Mouse (Mus musculus): ENCODE measurements at regions not wholly inside any gene's neighbourhood (a gene's known extent, or its start where the extent isn't known, plus 50 kb on each side); places are given as distances from the start of the nearest gene placed in this dataset.

- Histone ChIP-seq H3K27me3 (ENCODE audit: control insufficient read depth) (no peaks in the 10 kb centered on the region), H3K4me3 (replicated peaks) (no peak overlapping the region), H3K9me3 (ENCODE audit: control insufficient read depth, low read length) (peaks cover 50% of the 10 kb centered on the region), H3K4me1 (ENCODE audit: control insufficient read depth) (no peaks in the 10 kb centered on the region), H3K36me3 (ENCODE audit: control insufficient read depth) (no peaks in the 10 kb centered on the region)
- TF ChIP-seq GATA1 (IDR thresholded peaks at IDR 0.05; ENCODE audit: low read length) = no peak
- no peak for TF ChIP-seq TAL1 (IDR thresholded peaks at IDR 0.05; ENCODE audit: low read length)
Measured at GRCm38 (mm10) chr4:142856626-142857025, 356.2 kb downstream of the Prdm2 start.

- Histone ChIP-seq H3K9me3 (ENCODE audit: control insufficient read depth, low read length) (peaks cover 42% of the 10 kb centered on the region), H3K4me1 (ENCODE audit: control insufficient read depth) (no peaks in the 10 kb centered on the region), H3K36me3 (ENCODE audit: control insufficient read depth) (no peaks in the 10 kb centered on the region), H3K27me3 (ENCODE audit: control insufficient read depth) (no peaks in the 10 kb centered on the region), H3K4me3 (replicated peaks) (no peak overlapping the region)
- TF ChIP-seq GATA1 (IDR thresholded peaks at IDR 0.05; ENCODE audit: low read length) = no peak
Measured at GRCm38 (mm10) chr4:142855635-142856034, 357.2 kb downstream of the Prdm2 start.

DNA sequence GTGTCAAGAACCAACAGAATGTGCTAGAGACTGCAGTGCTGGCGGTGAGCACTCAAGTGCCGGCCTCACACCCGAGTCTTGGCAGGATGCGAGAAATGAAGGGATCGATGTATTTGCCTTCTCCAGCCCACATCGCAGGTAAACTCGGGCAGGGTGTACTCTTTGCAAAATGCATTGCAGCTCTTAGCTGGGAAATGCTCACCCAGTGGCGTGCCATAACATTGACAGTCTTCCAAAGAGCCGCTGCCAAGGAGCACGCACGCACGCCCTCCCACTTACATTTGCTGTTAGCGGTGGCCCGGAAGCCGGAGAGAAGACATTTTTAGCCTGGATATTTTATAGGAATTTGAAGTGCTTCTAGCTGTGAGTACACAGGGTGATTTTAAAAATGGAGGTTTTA lies 358.9 kb downstream of the Prdm2 start:
- H3K9me3 ChIP-seq (ENCODE audit: control insufficient read depth, low read length) = peaks cover 33% of the 10 kb centered on the region
- no peaks in the 10 kb centered on the region for H3K36me3 ChIP-seq (ENCODE audit: control insufficient read depth)
- H3K4me3 ChIP-seq (replicated peaks) = no peak overlapping the region
- no peaks in the 10 kb centered on the region for H3K4me1 ChIP-seq (ENCODE audit: control insufficient read depth)
- no peaks in the 10 kb centered on the region for H3K27me3 ChIP-seq (ENCODE audit: control insufficient read depth)
- no peak for TF ChIP-seq TAL1 (IDR thresholded peaks at IDR 0.05; ENCODE audit: low read length)
- no peak for TF ChIP-seq GATA1 (IDR thresholded peaks at IDR 0.05; ENCODE audit: low read length)

GRCm38 (mm10) chr4:142845066-142845696 lies 367.6 kb downstream of the Prdm2 start:
- Histone ChIP-seq H3K4me3 (replicated peaks) (no peak overlapping the region), H3K36me3 (ENCODE audit: control insufficient read depth) (no peaks in the 10 kb centered on the region), H3K9me3 (ENCODE audit: control insufficient read depth, low read length) (peaks cover 11% of the 10 kb centered on the region), H3K4me1 (ENCODE audit: control insufficient read depth) (no peaks in the 10 kb centered on the region), H3K27me3 (ENCODE audit: control insufficient read depth) (no peaks in the 10 kb centered on the region)
- TF ChIP-seq GATA1 (IDR thresholded peaks at IDR 0.05; ENCODE audit: low read length) (no peak), TAL1 (IDR thresholded peaks at IDR 0.05; ENCODE audit: low read length) (no peak)

DNA sequence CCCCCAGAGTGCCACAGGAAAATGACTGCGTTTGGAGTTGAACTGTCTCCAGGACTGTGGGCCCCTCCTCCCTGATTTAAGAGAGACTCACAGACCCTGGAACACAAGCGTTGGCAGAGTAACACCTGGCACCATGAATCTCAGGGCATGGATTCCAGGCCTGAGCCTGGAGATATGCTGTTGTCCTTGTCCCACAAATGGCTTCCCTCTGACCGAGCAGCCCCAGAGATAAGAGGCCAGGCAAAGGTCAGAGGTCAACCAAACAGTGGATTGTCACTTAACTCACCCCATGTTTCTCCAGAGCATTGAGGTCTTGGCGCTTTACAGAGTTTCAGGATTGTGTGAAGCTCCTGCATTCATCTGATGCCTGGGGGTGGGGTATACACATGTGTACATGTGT lies 373.3 kb downstream of the Prdm2 start:
- H3K4me3 ChIP-seq (replicated peaks) = no peak overlapping the region
- no peaks in the 10 kb centered on the region for H3K27me3 ChIP-seq (ENCODE audit: control insufficient read depth)
- no peak for TF ChIP-seq TAL1 (IDR thresholded peaks at IDR 0.05; ENCODE audit: low read length)
- TF ChIP-seq GATA1 (IDR thresholded peaks at IDR 0.05; ENCODE audit: low read length) = no peak
- H3K36me3 ChIP-seq (ENCODE audit: control insufficient read depth) = no peaks in the 10 kb centered on the region
- H3K4me1 ChIP-seq (ENCODE audit: control insufficient read depth) = no peaks in the 10 kb centered on the region
- H3K9me3 ChIP-seq (ENCODE audit: control insufficient read depth, low read length) = peaks cover 30% of the 10 kb centered on the region

- Histone ChIP-seq H3K36me3 (ENCODE audit: control insufficient read depth) (no peaks in the 10 kb centered on the region), H3K9me3 (ENCODE audit: control insufficient read depth, low read length) (peaks cover 30% of the 10 kb centered on the region)
Measured at GRCm38 (mm10) chr4:142838363-142838964, 374.3 kb downstream of the Prdm2 start.

GRCm38 (mm10) chr4:142837636-142838035 lies 375.2 kb downstream of the Prdm2 start:
- no peak for TF ChIP-seq GATA1 (IDR thresholded peaks at IDR 0.05; ENCODE audit: low read length)
- TF ChIP-seq TAL1 (IDR thresholded peaks at IDR 0.05; ENCODE audit: low read length) = no peak
- H3K9me3 ChIP-seq (ENCODE audit: control insufficient read depth, low read length) = peaks cover 30% of the 10 kb centered on the region

More at GRCm38 (mm10) chr4:142838363-142838964, 374.3 kb downstream of the Prdm2 start:
- no peak for TF ChIP-seq TAL1 (IDR thresholded peaks at IDR 0.05; ENCODE audit: low read length)
- no peak for TF ChIP-seq GATA1 (IDR thresholded peaks at IDR 0.05; ENCODE audit: low read length)
- Histone ChIP-seq H3K4me3 (replicated peaks) (no peak overlapping the region), H3K4me1 (ENCODE audit: control insufficient read depth) (no peaks in the 10 kb centered on the region), H3K27me3 (ENCODE audit: control insufficient read depth) (no peaks in the 10 kb centered on the region)

DNA sequence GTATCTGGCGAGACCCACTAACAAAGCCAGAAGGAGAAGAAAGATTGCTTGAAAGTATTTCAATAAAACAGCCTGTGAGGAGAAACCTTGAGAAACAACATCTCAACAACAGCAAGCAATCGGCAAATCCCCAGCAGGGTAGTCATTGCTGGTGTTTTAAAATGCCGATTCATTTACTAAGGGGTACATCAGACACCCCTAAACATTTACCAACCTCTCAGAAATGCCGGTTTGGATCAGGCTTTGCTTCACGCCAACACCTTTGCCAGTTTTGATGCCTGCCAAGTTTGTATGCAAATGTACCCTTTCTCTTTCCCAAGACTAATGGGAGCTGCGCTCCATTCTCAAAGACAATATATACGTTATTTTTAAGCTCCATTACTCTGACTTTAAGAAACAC lies 383.1 kb downstream of the Prdm2 start:
- Histone ChIP-seq H3K27me3 (ENCODE audit: control insufficient read depth) (no peaks in the 10 kb centered on the region), H3K4me3 (replicated peaks) (no peak overlapping the region), H3K4me1 (ENCODE audit: control insufficient read depth) (no peaks in the 10 kb centered on the region), H3K36me3 (ENCODE audit: control insufficient read depth) (no peaks in the 10 kb centered on the region), H3K9me3 (ENCODE audit: control insufficient read depth, low read length) (peaks cover 13% of the 10 kb centered on the region)
- TF ChIP-seq TAL1 (IDR thresholded peaks at IDR 0.05; ENCODE audit: low read length) = no peak
- TF ChIP-seq GATA1 (IDR thresholded peaks at IDR 0.05; ENCODE audit: low read length) = no peak

More at GRCm38 (mm10) chr4:142837636-142838035, 375.2 kb downstream of the Prdm2 start:
- Histone ChIP-seq H3K27me3 (ENCODE audit: control insufficient read depth) (no peaks in the 10 kb centered on the region), H3K4me1 (ENCODE audit: control insufficient read depth) (no peaks in the 10 kb centered on the region), H3K36me3 (ENCODE audit: control insufficient read depth) (no peaks in the 10 kb centered on the region), H3K4me3 (replicated peaks) (no peak overlapping the region)

DNA sequence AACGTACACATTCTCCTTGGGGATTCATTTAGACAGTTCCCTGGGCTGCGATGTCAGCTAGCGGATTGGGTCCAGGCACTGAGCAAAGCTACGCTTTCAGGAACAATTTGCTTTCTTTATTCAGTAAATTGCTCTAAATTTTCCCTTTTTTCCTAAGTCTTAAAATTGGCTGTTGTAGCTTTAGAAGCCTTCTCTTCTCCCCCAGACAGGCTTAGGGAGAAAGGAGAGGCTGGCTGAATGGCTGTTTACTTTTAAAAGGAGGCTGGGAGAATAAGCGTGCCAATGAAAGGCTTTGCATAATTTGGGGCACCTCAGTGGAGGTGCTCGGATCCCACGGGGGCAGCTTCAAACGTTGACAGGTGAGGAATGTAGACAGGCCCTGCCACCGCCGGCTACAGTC lies 383.8 kb downstream of the Prdm2 start:
- Histone ChIP-seq H3K4me3 (replicated peaks) (no peak overlapping the region), H3K27me3 (ENCODE audit: control insufficient read depth) (no peaks in the 10 kb centered on the region), H3K36me3 (ENCODE audit: control insufficient read depth) (no peaks in the 10 kb centered on the region), H3K4me1 (ENCODE audit: control insufficient read depth) (no peaks in the 10 kb centered on the region), H3K9me3 (ENCODE audit: control insufficient read depth, low read length) (peaks cover 10% of the 10 kb centered on the region)
- no peak for TF ChIP-seq TAL1 (IDR thresholded peaks at IDR 0.05; ENCODE audit: low read length)
